Mouse (Mus musculus): ENCODE results near the gene Abcd3. TPM values are rescaled to one million over a fixed set of nuclear protein-coding genes. Genes with fewer than 3 reads are reported as not detected.
A peak's percentile ranks its signal among the peaks of the same experiment; 100 is the strongest.
"Not testable (repeated sequence)": the region's sequence is repeated elsewhere in the genome, so short reads cannot be mapped to it uniquely, and the experiment has no call there.

Abcd3 gene
- polyA plus RNA-seq, 1 experiment = 18.4 TPM

DNA sequence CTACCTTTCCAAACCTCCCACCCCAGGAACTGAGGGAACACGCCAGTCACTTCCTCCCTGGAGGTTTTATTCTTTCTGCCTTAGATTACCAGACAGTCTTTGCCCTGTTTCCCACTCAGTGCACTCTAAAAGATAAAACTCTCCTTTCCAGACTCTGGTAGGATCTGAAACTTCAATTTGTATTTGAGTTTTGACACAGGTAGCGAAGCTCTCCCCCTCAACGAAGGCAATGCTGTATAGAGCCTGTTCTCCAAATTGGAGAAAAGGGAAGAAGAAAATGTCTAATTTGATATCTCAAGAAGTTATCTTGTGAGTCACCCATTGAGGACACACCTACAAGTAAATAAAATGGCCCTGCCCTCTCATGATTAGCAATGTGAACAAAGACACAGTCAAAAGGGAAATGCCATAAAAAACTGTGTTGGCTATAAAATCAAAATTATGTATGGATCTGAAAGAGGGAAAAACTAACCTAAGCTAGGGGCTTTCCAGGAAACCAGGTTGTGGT, 4.6 kb upstream of the Abcd3 start:
- WGBS = 33% methylated on average over 3 of the region's 3 CpGs
- no peak for DNase-seq (ENCODE audit: low read depth, low spot score)

DNA sequence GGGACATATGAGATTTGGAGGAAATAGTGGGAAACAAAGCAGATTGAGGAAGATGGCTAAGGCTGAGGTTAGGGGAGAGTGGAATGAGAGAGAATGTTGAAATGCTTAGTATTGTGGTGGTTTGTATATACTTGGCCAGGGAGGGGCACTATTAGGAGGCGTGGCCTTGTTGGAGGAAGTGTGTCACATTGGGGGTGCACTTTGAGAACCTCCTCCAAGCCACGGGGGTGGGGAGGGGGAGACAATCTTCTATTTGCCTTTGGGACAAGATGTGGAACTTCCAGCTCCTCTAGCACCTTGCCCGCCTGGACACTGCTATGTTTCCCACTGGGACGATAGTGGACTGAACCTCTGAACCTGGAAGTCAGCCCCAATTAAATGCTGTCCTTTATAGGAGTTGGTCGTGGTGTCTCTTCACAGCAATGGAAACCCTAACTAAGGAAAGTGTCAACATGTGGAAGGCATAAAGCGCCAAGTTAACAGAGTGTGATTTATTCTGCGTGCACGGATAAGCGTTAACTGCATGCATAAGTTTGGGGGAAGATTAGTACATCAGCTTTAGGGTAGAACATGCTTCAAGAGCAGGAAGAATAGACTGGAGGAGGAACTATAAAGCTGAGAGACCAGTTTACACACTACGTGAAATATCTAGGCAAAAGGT, 3.8 kb upstream of the Abcd3 start:
- WGBS = 34% methylated on average over 10 of the region's 10 CpGs

DNA sequence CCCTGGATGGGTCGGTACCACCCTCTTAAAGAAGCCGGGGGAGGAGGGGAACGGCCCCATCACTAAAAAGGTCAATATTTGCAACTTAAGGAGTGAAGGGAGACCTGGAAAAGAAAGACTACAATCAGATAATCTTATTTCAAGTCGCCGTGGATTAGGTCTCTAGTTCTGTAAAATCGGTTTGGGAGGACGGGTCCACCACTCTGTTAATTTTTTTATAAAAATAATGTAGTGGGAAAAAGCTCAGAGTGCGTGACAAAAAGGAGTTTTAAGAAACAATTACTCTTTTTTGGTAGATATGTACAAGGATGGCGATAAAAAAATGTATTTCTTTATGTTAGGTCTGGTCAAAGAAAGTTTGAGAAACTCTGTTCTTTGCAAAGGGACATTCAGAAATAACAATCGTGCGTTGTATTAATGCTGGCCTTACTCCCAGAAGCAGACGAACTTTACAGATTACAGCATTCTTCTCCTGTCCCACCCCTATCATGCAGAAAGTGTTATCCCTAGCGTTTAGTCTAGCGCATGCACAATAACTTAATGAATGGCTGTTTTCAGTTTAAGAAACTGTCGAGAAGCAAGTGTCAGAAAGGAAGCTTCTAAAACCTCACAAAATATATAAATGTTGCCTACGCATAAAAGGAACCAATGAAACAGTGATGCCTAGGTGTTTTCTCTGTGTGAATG, 590 bp upstream of the Abcd3 start:
- no peak for DNase-seq (ENCODE audit: low read depth, low spot score)
- 11% methylated on average over 16 of the region's 16 CpGs for WGBS

More for the DNA sequence above, 3.8 kb upstream of the Abcd3 start:
- no peak for DNase-seq (ENCODE audit: low read depth, low spot score)

DNA sequence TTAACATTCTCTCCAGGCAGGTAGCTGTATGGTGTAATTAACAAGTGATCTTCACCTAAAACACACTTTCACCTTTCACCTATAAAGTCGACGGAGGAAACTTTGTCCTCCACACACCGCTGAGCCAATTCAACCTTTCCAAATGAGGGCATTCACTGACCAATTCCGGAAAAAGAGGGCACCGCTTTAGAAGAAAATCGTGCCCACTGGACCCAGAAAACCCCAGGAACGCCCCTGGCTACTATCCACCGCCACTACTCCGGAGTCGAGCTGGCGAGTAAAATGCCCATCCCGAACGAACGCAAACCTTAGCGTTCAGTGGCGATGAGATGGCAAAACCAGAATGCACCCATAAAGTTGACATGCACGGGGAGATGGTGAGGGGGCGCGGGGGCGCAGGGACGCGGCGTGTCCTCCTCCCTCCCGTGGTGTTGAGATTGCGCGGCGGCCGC, 663 bp downstream of the Abcd3 start:
- under 1% methylated on average over 28 of the region's 28 CpGs for WGBS
- no peak for DNase-seq (ENCODE audit: low read depth, low spot score)

DNA sequence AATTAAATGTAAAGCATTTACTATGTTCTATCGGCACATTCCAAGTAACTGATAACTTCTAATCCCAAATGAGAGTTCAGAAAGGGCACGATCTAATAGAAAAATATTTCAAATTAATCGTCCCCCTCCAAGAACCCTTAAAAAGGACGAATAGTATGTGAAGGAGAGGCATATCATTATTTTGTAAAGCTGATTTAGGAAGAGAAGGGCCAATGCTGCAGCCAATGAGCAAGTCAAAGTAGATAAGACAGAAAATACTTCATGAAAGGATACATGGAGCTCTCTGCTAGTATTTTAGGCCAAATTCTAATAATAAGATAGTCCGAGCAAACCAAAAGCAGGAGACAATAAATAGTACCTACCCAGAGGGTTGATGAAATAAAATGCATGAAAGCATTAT, 1.3 kb downstream of the Abcd3 start:
- WGBS = 51% methylated on average over 5 of the region's 5 CpGs
- DNase-seq (ENCODE audit: low read depth, low spot score) = no peak

DNA sequence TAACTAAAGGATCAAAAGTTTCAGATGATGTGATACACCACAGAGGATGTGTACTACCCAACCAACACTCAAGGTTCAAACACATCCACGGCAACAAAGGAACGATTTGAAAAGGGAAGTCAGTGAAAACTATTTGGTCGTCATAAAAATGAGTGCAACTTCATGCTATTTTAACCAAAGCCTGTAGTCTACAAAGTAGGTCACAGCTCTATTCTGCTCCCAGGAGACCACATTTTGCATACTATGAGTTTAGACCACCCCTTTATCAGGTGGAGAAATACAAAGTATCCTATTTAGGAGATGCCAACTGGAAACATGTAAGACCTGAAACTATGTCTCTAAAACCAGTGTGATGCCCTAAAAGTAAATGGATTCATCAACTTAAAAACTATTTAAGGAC, 6.9 kb downstream of the Abcd3 start:
- 55% methylated on average over 3 of the region's 3 CpGs for WGBS
- DNase-seq (ENCODE audit: low read depth, low spot score) = no peak

DNA sequence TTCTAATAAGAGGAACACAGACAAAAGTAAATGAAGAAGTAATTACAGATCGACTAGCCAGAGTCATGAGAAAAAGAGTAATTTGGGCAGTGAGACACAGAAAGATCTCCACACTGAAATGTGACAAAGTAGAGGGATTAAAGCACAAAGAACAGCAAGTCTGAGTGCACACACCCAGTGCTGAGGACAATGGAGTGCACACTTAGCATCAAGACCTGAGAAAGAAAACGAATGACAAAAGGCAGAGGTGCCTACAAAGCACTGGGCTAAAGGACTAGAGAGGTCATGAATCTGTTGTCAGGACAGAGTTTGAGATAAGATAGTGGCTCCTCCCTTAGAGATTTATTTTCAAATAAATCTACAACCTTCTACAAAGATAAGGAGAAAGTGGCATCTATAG, 20.9 kb downstream of the Abcd3 start:
- no peak for DNase-seq (ENCODE audit: low read depth, low spot score)
- 57% methylated on average over 2 of the region's 2 CpGs for WGBS

DNA sequence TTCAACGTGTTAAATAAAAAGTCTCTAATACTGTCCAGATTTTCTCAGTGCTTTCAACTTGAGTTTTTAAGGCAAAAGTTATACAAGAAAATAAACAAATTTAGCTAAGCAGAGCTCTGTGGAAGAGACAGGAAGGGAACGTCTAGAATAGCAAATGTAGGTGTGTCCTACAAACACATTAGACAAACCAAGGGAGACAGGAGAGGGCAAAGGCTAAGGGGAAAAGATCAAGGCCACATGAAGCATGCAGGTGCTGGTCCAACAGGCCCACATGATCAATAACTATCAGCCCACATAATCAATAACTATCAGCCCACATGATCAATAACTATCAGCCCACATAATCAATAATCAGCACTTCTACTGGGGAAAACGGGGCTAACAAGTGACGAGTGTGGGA, 22.9 kb downstream of the Abcd3 start:
- WGBS = 71% methylated on average over 4 of the region's 4 CpGs
- DNase-seq (ENCODE audit: low read depth, low spot score) = no peak

DNA sequence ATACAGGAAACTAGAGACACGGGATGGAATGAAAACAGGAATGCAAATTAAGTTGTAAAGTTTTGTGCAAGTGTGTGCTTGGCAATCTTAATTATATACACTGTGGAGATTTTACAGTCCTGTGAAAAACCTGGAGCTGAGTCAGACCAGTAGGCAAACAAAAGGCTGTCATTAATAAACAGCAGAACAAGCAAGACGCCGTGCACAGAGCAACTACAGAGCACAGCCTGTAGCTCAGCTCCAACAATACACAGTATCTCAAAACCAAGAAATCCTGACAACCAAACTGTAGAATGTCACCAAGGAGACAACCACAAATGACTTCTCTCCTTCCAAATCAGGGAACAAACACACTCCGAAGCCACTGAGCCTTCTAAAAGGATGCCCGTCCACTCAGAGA, 24.7 kb downstream of the Abcd3 start:
- WGBS = 19% methylated on average over 5 of the region's 5 CpGs
- DNase-seq (ENCODE audit: low read depth, low spot score) = no peak

DNA sequence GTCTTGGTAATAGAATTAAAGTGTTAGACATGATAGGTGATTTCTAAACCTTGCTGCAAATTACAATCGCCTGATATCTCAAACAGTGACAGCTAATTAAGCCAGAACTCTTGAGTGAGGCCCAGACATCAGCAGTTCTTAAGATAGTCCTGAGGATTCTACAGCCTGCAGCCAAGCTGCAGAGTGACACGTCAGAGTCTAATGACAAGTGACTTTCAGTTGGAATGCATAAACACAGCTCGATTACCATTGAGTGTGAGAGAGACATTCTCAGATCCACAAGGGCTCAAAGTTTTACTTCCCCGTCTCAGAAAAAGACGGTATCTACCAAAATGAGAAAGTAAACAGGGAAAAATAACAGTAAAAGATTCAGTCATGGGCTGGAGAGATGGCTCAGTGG, 25.3 kb downstream of the Abcd3 start:
- no peak for DNase-seq (ENCODE audit: low read depth, low spot score)
- 63% methylated on average over 5 of the region's 5 CpGs for WGBS

DNA sequence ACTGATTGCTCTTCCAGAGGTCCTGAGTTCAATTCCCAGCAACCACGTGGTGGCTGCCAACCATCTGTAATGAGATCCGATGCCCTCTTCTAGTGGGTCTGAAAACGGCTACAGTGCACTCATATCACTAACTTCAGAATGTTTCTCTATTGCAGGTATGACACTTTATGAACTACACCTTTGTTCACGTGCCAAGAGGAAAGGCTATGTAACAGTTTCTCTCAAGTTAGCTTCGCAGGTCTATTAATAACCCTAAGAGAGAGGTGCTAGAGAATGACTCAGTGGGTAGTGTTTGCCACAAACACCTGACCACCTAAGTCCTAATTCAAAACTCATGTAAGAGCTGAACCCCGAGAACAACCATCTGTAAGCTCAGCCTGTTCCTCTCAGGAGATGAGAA, 32.1 kb downstream of the Abcd3 start:
- 47% methylated on average over 6 of the region's 6 CpGs for WGBS
- DNase-seq (ENCODE audit: low read depth, low spot score) = no peak

DNA sequence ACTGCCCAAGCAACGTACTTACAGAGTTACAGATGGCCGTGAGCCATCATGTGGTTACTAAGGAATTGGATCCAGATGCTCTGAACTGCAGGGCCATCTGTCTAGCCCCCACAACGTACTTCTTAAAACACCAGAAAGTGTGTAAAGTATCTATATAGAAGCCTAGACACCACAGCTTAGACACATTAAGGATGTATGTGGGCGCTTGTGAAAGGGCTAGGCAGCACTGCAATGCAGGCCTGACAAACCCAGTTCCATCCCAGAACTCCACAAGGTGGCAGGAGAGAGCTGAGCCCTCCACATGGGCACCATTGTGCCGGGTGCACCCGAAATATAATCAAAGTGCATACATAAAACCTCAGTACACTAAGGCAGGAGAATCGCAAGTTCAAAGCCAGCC, 37.2 kb downstream of the Abcd3 start:
- WGBS = 49% methylated on average over 7 of the region's 7 CpGs
- DNase-seq (ENCODE audit: low read depth, low spot score) = peak; percentile 19

DNA sequence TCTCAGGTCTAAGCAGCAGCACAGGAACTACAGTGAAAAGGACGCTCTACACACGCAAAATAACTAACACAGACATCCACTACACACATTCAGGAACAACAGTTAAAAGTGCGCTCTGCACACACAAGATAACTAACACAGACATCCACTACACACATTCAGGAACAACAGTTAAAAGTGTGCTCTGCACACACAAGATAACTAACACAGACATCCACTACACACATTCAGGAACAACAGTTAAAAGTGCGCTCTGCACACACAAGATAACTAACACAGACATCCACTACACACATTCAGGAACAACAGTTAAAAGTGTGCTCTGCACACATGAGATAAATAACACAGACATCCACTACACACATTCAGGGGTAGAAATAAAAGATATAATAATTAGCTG, 41.8 kb downstream of the Abcd3 start:
- DNase-seq (ENCODE audit: low read depth, low spot score) = not testable (repeated sequence)
- 95% methylated on average over 4 of the region's 4 CpGs for WGBS

DNA sequence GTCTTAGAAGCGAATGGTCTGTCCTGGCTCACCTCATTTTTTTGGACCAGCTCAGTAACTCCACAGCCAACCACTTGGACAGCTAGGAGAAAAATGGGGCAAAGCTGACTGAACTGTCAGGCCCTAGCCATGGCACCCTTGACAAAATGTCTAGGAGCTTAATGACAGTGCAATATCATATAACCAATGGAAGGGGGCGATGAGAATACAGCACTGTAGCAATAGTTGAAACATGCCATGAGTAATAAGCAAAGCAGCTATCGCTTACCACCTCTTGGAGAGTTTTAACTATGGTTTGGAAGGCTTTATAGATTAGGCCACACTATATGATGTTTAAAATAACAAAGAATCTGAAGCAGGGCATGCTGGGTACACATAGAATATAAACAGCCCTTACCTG, 46.3 kb downstream of the Abcd3 start:
- WGBS = 94% methylated on average over 3 of the region's 3 CpGs
- DNase-seq (ENCODE audit: low read depth, low spot score) = no peak

DNA sequence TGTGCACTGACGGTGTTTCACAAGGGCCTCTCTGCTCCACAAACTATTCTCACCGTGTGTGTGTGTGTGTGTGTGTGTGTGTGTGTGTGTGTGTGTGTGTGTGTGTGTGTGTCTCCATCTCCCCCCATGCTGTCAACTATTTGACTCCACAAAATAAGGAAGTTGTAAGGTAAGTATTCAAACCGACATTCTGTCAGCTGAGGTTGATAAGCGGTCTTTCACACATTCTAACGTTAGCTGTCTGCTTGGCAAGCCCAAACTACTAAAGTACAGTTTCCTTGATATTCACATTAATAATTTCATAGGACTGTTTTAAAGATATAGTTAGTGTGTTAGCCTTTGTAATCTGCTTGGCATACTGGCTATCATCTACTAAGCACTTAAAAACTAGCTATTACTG, 48.3 kb downstream of the Abcd3 start:
- WGBS = 76% methylated on average over 5 of the region's 5 CpGs
- DNase-seq (ENCODE audit: low read depth, low spot score) = no peak

DNA sequence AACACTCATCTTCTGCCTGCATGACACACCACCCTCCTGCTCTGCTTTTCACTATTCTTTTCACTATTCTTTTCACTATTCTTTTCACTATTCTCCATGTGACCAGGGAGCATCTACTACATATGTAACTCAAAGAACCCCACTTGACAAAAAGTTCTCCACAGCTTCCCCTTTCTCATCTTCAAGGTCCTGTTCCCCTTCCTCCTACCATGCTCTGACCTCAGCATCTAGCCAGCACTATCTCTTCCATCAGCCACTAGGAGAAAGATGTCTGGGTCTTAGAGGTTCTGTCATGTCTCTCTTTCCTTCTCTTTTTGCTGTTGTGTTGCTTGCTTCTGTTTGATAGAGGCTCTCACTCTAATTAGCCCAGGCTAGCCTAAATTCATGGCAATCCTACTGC, 49.1 kb downstream of the Abcd3 start:
- DNase-seq (ENCODE audit: low read depth, low spot score) = no peak

DNA sequence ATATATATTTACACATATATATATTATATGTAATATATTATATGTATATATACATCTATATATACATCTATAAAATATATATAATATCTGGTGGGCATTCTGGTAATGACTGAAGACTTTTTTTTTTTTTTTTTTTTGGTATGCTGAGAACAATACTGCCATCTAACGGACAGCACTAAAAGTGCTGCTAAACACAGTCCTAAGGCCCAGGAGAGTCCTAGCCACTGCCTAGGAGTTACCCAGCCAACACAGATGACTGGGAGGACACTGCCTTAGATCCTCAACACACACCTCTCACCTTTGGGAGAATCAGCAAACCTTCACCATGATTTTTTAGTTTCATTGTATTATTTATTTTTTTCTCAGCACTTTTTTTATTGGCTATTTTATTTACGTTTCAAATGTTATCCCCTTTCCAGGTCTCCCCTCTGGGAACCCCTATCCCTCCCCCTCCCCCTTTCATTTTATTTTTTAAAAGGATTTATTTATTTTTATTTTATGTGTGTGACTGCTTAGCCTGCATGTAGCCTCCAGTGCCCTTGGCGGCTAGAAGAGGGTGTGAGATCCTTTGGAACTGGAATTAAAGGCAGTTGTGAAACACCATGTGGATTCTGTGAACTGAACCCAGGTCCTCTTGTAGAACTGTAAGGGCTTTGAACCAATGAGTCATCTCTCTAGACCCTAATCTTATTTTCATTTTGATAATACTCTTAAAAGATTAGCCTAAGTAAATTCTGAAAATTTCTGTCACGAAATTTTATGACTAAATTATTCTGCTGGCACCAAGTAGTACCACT, 52.8 kb downstream of the Abcd3 start:
- WGBS = 60% methylated on average over 4 of the region's 4 CpGs

DNA sequence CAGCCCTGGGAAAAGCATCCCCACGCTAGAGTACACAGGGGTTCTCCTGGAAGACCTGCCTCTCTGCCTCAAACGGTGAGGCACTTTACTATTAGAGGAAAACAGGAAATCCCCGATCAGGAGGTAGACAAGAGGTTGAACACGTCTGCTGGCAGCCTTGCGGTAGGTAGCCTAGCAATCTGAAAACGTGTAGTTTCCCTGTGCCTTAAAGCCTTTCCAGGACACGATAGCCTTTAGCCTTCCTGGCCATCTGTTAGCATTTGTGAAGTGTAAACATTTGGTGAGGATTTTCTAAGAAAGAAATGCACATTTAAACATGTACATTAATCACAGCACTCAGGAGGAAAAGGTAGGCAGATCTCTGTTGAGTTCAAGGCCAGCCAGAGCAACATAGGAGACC, 56.7 kb downstream of the Abcd3 start:
- 51% methylated on average over 7 of the region's 7 CpGs for WGBS

More for the DNA sequence above, 52.8 kb downstream of the Abcd3 start:
- no peak for DNase-seq (ENCODE audit: low read depth, low spot score)

DNA sequence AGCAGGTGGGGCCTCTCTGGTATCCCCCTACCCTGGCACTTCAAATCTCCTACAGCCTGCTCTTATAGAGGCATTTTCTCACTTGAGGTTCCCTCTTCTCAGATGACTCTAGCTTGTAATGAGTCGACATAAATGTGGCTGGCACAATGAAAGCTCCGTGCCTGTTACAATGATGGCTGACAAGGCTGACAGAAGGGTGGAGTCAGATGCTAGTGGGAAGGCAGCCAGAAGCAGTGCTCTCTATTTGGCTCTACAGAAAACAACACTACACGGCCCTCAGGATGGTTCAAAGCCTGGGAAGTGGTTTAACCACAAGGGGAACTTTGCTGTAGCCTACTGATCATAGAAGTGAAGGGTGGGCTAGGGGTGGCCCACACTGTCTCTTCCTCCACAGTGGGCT, 60.0 kb downstream of the Abcd3 start:
- WGBS = 6% methylated on average over 3 of the region's 3 CpGs
- DNase-seq (ENCODE audit: low read depth, low spot score) = no peak

More for the DNA sequence above, 56.7 kb downstream of the Abcd3 start:
- no peak for DNase-seq (ENCODE audit: low read depth, low spot score)

DNA sequence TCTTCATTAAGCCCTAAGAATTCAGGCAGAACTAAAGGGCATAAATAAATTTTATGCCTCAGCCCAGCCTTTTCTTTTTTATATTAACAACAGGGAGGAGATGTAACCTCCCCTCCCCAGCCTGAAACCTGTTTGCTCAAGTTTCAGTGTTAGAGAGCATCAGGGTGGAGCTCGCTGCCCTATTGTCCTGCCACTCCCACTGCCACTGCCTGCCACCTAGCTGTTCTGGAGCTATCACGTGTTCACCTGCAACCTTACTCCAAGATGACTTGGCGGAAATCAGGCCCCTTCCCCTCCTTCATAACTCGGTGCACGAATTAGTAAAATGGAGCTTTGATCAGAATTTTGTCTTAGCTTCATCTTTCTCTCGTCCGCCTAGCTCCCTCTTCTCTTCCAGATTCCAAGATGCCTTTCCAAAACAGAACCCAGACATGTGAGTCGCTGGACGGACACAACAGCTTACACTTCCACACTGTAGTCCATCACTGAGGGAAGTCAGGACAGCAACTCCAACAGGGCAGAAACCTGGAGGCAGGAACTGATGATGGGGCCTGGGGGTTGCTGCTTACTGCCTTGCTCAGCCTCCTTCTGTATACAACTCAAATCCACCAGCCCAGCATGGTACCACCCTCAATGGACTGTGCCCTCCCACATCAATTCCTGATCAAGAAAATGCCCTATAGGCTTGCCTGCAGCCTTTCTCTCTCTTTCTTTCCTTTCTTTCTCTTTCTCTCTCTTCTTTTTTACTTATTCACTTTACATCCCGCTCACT, 60.6 kb downstream of the Abcd3 start:
- 46% methylated on average over 10 of the region's 10 CpGs for WGBS
- DNase-seq (ENCODE audit: low read depth, low spot score) = not testable (repeated sequence)
